Comparison of ENCODE assay signal across 22 mouse cellular contexts in genomic region chr2:13192157-13192556, GRCm38 (mm10).
DNase-seq lines count a peak whose midpoint lies in the region; ATAC-seq and TF ChIP-seq lines count a peak whose summit lies in the region.
"Had no signal": no experiment of that assay in that cellular context is flagged by ENCODE, and none has a peak within 500 bp of the region (broad histone marks: within the 10 kb centered on the region; RNA-seq: fewer than 3 reads in every experiment).

No protein-coding gene starts in this region.

- no peaks in the 10 kb centered on the region for H3K9me3 ChIP-seq in heart, embryonic 12.5 days (replicated peaks)
- H3K9me3 ChIP-seq in liver, embryonic 14.5 days (ENCODE audit: control insufficient read depth, low read length) = no peaks in the 10 kb centered on the region
- no peaks in the 10 kb centered on the region for H3K9me3 ChIP-seq in liver, postnatal 0 days (ENCODE audit: low read length)
- H3K9me3 ChIP-seq: forebrain, embryonic 10.5 days; heart, embryonic 10.5 days; hindbrain, embryonic 15.5 days; kidney, embryonic 15.5 days; midbrain, embryonic 15.5 days had no signal

- H3K27ac ChIP-seq in heart, embryonic 12.5 days (ENCODE audit: poor library complexity, severe bottlenecking) = no peak overlapping the region
- H3K27ac ChIP-seq in liver, embryonic 14.5 days = no peak overlapping the region
- H3K27ac ChIP-seq in liver, postnatal 0 days (ENCODE audit: low read depth) = no peak overlapping the region
- H3K27ac ChIP-seq: forebrain, embryonic 10.5 days; heart, embryonic 10.5 days; hindbrain, embryonic 15.5 days; kidney, embryonic 15.5 days; midbrain, embryonic 15.5 days had no signal

- ATAC-seq in heart, embryonic 12.5 days (ENCODE audit: insufficient number of reproducible peaks, low FRiP score) = no peak
- no peak for ATAC-seq in liver, embryonic 14.5 days (ENCODE audit: insufficient read depth)
- no peak for ATAC-seq in liver, postnatal 0 days
- ATAC-seq: forebrain, embryonic 16.5 days; midbrain, embryonic 15.5 days had no signal

- TF ChIP-seq EP300 in liver, embryonic 14.5 days (IDR thresholded peaks at IDR 0.05; ENCODE audit: low read depth) = no peak
- no peak for TF ChIP-seq EP300 in liver, postnatal 0 days (IDR thresholded peaks at IDR 0.05; ENCODE audit: low read depth)

- H3K9ac ChIP-seq in heart, embryonic 12.5 days = no peak overlapping the region
- H3K9ac ChIP-seq in liver, embryonic 14.5 days (replicated peaks) = no peak overlapping the region
- H3K9ac ChIP-seq in liver, postnatal 0 days (replicated peaks) = no peak overlapping the region
- H3K9ac ChIP-seq: hindbrain, embryonic 15.5 days; kidney, embryonic 15.5 days; lung, embryonic 14.5 days; midbrain, embryonic 15.5 days had no signal

- peaks cover 6% of the 10 kb centered on the region for H3K4me1 ChIP-seq in heart, embryonic 12.5 days (replicated peaks)
- H3K4me1 ChIP-seq in liver, embryonic 14.5 days (replicated peaks; ENCODE audit: control insufficient read depth in 2 of 2, insufficient read depth in 2 of 2, low read length in 1 of 2) = peaks cover 0 to 4% of the 10 kb centered on the region in 2 experiments; a peak in 2 of 4 replicates
- no peaks in the 10 kb centered on the region for H3K4me1 ChIP-seq in liver, postnatal 0 days (ENCODE audit: insufficient read depth)
- H3K4me1 ChIP-seq: forebrain, embryonic 10.5 days; heart, embryonic 10.5 days; hindbrain, embryonic 15.5 days; kidney, embryonic 15.5 days; midbrain, embryonic 15.5 days had no signal

- DNase-seq in heart, adult 11 months = peak; percentile 22
- no peak for DNase-seq in liver, embryonic 14.5 days (ENCODE audit: low read depth in 3 of 3, low spot score in 3 of 3)
- DNase-seq in liver, postnatal 0 days = no peak
- DNase-seq in brain, adult 2 months (ENCODE audit: low read depth, low spot score) = peak; percentile 12
- DNase-seq in naive thymus-derived CD4-positive, alpha-beta T cell, adult 2 months (ENCODE audit: low read depth) = peak; percentile 22
- no peak for DNase-seq in spleen, adult 18-20 months
- no peak for DNase-seq in gastrocnemius, postnatal 10 days
- DNase-seq: adrenal gland, postnatal 25 days; cerebellum, adult 9-11 months; gastrocnemius, postnatal 14 days; kidney, adult 11 months; kidney, postnatal 4 days; layer of hippocampus, adult 9-11 months; lung, embryonic 14.5 days; thymus, adult 18-20 months had no signal

- no peak overlapping the region for H3K4me3 ChIP-seq in heart, embryonic 12.5 days
- H3K4me3 ChIP-seq in liver, embryonic 14.5 days (ENCODE audit: insufficient read depth in 1 of 2, low read depth in 2 of 2, low read length in 2 of 2) = no peak overlapping the region
- H3K4me3 ChIP-seq in liver, postnatal 0 days (ENCODE audit: low read depth, low read length) = no peak overlapping the region
- H3K4me3 ChIP-seq: forebrain, embryonic 10.5 days; heart, embryonic 10.5 days; hindbrain, embryonic 15.5 days; kidney, embryonic 15.5 days; midbrain, embryonic 15.5 days had no signal

- H3K36me3 ChIP-seq in heart, embryonic 12.5 days = 0 out of 2 replicates have a peak, but pooled peaks cover 6% of the 10 kb centered on the region
- no peaks in the 10 kb centered on the region for H3K36me3 ChIP-seq in liver, embryonic 14.5 days (replicated peaks; ENCODE audit: control insufficient read depth, insufficient read depth, low read depth)
- H3K36me3 ChIP-seq in liver, postnatal 0 days (replicated peaks; ENCODE audit: insufficient read depth, low read length) = 0 out of 2 replicates have a peak, but pooled peaks cover 2% of the 10 kb centered on the region
- H3K36me3 ChIP-seq: forebrain, embryonic 10.5 days; heart, embryonic 10.5 days; hindbrain, embryonic 15.5 days; kidney, embryonic 15.5 days; midbrain, embryonic 15.5 days had no signal

- peak; percentile 11; the same call in 1 of the 2 replicates for TF ChIP-seq CTCF in liver, embryonic 14.5 days (IDR thresholded peaks at IDR 0.05; ENCODE audit: low read depth)
- TF ChIP-seq CTCF in liver, postnatal 0 days (IDR thresholded peaks at IDR 0.05; ENCODE audit: low read depth) = no peak; the same call in 1 of the 2 replicates

- WGBS in heart, embryonic 12.5 days = 54% methylated on average over 1 of the region's 1 CpGs
- WGBS in liver, embryonic 14.5 days (ENCODE audit: insufficient replicate concordance) = 13% methylated on average over 1 of the region's 1 CpGs
- 50% methylated on average over 1 of the region's 1 CpGs for WGBS in liver, postnatal 0 days (ENCODE audit: insufficient replicate concordance)

- no peaks in the 10 kb centered on the region for H3K27me3 ChIP-seq in heart, embryonic 12.5 days (replicated peaks)
- no peaks in the 10 kb centered on the region for H3K27me3 ChIP-seq in liver, embryonic 14.5 days (ENCODE audit: control insufficient read depth, insufficient read depth, low read length)
- no peaks in the 10 kb centered on the region for H3K27me3 ChIP-seq in liver, postnatal 0 days (ENCODE audit: insufficient read depth, low read length)
- H3K27me3 ChIP-seq: hindbrain, embryonic 15.5 days; kidney, embryonic 15.5 days; midbrain, embryonic 15.5 days had no signal

- H3K4me2 ChIP-seq in heart, embryonic 12.5 days = no peak overlapping the region
- no peak overlapping the region for H3K4me2 ChIP-seq in liver, embryonic 14.5 days (ENCODE audit: low read depth)
- H3K4me2 ChIP-seq in liver, postnatal 0 days (ENCODE audit: low read depth, low read length) = no peak overlapping the region
- H3K4me2 ChIP-seq: hindbrain, embryonic 15.5 days; kidney, embryonic 15.5 days; lung, embryonic 14.5 days; midbrain, embryonic 15.5 days had no signal

Comparison
In these comparisons a context has a peak if more than half of its experiments do, and no peak if none do; other contexts are left out.
1. DNase-seq: peak in heart, adult 11 months (single experiment), brain, adult 2 months (single experiment) and naive thymus-derived CD4-positive, alpha-beta T cell, adult 2 months (single experiment); none in liver, embryonic 14.5 days (0 of 3), liver, postnatal 0 days (single experiment), spleen, adult 18-20 months (0 of 2) and gastrocnemius, postnatal 10 days (single experiment).